Mouse (Mus musculus): ENCODE measurements around the gene Mtmr3.

Mtmr3 gene

DNA sequence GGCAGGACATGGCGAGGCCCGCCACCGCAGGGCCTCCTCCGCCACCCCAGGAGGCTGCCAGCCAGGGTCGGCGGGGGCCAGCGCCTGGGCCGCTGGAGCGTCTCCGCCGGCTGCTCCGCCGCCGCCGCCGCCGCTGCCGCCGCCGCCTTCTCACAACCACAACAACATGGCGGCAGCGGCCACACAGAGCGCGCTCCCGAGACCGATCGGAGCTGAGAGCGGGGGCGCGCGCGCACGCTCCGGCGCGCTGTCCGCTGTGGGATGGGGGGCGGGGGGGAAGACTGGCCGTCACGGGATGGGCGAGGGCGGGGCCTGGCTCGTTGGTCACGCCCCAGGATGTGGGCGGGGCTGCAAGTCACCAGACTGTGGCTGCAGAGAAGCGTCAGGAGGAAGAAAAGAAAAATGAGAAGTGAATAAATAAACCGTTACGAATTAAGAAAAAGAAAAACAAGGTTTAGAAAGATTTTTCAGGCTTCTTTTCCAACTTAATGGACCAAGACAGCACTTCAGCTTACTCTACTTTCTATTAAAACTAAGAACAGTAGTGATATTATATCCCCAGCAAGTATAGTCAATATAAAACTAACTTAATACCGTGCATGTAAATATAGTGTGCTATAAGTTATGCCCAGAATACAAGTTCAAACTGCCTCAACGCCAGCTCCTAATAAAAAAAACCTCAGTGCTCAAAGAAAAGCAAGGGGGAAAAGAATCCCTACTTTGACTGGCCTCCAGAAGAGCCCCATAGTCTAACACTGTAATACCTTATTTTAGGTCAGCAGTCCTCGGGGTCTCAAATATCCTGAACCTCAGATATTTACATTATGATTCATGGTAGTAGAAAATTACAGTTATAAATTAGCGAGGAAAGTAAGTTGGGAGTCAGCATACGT lies at the start of gene Mtmr3:
Gene Mtmr3 (minus strand): TSS at position 256 of the 893 bp plus-strand sequence.
- peak; percentile 91 for DNase-seq

DNA sequence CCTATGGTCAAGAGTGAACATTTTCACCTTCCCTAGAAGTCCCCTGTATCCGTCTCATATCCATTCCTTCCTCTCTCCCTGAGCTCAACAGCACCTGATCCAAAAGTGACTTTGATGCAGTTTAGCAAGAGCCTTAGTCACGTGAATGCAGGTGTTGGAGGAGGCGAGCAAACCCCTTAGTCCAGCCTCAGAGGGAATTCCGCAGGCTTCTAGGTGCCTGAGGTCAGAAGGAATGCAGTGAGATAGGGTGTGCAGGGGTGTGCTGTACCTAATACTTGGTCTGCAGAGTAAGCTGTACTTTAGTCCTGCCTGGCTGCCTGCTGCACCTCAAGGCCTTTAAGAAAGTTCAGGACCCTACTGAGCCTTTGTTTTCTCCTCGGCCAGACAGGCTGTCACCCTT lies 49.1 kb upstream of the Mtmr3 start:
- DNase-seq: no peak

DNA sequence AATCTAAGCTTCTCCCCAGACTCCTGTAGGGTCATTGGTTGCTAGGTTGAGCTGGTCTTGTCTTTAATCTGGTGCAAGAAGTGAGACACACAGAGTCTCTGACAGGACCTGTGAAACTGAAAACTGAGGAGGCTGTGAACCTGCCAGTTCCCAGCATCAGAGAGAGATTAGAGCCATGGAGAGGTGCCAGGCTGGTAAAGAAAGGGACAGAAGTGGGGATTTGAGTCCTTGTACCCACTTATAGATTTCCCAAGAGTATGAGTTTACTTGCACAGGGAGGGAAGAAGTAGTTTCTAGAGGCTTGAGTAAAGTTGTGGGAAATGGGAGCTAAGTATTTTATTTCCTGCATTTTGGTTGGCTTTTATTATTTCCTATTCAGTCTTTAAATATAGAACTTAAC lies 46.5 kb upstream of the Mtmr3 start:
- no peak for DNase-seq

DNA sequence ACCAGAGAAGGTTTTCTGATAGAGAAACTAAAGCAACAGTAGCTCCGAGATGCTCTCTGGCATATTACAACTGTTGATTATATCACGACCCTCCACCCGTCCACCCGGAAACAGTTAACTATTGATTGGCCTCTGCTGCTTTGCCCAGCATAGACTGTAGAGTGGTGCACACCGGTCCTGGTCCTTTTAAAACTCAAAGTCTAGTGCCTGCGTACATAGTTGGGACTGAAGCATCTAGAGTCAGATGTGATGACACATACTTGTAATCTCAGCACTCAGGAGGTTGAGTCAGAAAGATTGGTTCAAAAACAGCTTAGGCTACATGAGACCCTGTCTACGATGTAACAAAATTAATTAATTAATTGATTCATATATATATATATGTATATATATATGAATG lies 43.6 kb upstream of the Mtmr3 start:
- no peak for DNase-seq

DNA sequence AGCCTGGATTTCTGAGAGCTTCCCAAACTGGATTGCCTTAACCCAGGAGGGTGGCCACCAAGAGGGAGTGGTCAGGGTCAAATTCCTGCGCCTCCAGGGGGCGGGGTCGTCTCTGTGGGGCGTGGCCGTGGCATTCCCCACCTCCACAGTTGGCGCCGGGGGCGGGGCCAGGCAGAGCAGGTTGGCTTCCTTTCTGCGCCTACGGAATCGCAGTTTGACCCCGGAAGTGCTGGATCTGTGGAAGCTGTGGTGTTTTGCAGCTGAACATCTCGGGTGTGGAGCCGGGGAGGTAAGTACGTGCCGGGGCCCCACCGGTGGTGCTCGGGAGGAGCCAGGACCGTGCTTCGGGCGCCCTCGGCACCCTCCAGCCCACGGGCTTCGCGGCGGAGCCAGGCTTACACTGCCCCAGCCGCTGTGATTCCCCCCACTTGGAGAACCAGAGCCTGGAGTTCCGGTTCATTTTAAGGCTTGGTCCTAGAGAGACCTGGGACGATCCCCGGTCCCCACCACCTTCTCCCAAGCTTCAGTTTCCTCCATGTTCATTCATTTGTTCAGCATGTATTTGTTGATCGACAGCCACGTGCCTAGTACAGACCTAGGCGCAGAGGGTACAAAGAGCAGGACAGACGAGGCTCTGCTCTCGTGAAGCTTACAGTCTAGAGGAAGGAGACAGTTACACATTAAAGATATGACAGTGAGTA lies 43.0 kb upstream of the Mtmr3 start, which contains the start of gene Ascc2:
Gene Ascc2 (plus strand): TSS at position 214 of the 701 bp plus-strand sequence.
- DNase-seq: peak; percentile 79

DNA sequence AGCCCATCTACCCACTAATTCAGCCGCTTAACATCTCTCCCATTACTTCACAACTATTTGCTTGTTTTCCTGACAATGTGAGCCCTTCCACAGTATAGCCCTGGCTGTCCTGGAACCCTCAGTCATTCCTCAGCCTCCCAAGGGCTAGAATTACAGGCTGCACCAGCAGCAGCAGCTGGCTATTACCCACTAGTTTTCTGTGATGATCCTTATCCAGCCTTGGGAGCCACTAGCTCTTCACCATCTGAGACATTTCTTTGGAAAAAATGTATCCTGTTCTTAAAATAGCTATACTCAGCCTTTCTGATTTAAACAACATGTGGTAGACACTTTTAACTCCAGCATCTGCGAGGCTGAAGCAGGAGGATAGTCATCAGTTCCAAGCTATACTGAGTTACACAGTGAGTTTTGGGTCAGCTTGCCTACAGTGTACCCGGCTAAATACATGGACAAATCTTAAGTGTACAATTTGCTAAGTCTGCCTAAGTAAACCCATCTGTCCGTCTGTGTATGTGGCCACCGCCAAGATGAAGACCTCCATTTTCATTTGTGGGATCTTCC lies 42.2 kb upstream of the Mtmr3 start:
- DNase-seq: no peak

DNA sequence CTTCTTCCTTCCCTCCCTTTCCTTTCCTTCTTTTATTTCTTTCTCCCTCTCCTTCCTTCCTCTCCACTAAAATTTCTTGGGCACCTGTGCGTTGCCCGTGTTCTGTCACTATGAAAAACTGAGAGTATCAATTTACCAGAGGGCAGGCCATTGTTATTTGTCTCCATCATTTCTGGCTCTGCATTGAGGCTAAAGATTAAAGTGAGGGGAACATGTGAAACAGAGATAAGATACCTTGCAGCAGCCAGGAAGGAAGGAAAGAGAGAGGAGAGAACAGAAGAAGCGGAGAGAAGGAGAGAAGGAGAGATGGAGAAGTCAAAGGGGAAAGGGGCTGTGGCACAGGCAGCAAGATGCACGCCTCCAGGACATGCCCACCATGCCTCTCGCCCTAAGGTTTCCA lies 39.7 kb upstream of the Mtmr3 start:
- DNase-seq: no peak

DNA sequence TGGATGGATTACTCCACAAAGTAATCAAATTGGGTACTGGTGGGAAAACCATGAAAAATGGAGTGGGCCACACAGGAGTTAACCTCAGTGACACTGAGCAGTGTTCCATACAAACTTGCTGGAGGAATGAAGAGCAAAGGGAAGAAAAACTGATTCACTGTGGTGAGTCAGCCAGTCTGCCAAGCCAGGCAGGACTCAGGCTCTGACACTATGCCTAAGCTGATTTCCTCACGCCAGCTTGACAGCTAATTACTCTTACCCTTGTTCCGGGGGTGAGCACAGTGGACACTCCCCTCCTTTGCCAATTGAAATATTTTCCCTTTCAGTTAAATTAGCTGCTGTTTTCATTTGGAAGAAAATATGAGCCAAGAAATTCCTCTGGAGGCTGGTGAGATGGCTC lies 38.8 kb upstream of the Mtmr3 start:
- no peak for DNase-seq

DNA sequence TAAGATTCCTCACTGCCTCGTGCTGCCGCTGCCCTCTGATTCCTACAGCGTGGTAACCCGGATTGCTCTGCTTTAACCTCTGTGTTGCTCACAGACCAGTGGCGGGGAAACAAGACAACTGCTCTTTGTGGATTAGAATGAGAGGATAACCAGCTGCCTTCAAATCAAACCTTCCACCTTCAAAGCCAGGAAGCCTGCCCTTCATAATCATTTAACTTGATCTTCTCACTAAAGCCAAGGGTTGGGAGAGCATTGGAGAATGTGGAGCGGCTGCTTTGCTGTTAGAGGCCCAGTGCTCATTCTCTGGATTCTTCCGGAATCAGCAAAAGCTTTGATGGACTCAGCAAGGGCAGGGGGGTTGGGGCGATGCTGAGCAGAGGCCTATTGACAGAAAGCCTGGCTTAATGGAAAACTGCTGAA lies 35.2 kb upstream of the Mtmr3 start:
- DNase-seq: no peak

DNA sequence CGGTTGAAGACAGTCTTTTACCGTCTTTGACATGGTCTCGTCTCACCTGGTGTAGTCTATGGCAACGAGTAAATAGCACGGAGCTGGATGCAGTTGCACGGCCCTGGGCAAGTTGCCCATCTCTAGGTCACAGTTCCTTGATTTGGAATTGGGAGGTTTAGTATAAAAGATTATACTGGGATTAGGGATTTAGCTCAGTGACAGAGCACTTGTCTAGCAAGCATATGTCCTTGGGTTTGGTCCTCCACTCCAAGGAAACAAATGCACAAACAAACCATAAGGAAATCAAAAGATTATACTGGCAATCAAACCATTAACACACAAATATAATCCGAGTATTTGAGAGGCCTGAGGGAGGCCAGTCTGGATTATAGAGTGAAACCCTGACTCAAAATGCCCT lies 33.0 kb upstream of the Mtmr3 start:
- DNase-seq: no peak

DNA sequence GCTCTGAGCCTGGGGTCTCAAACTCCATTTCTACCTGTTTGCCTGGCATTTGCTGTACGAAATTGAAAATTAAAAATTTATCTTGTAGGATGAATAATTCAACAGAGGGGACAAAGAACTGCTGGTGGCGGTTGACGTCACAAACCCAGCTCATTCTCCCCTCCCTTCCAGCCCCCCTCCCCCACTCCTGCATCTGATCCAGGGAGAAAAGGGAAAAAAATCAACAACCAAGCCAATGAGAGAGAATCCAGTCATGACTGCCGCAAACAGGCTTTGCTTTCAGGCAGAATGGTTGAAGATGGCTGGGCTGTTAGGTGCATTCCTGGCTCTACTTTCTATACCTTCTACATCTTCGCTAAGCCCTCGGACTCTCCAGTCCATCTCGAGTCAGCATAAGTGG lies 31.3 kb upstream of the Mtmr3 start:
- DNase-seq: no peak

DNA sequence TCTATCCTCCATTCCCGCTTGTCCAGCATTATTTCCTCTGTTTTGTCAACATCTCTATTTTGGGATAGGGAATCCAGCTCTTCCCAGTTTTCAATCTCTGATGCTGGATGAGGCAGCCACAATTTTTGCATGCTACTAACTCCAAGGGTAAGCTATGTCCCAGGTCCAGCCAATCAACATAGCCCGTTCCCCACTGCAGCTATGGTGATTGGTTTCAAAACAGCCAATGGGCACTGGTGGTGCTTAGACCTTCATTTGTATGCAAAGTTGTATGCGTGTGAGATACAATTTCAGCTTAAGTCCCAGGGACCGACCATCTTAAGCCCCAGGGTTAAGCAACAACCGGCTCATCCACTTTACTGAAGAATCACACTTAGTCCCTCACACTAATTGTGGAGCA lies 28.3 kb upstream of the Mtmr3 start:
- DNase-seq: no peak

DNA sequence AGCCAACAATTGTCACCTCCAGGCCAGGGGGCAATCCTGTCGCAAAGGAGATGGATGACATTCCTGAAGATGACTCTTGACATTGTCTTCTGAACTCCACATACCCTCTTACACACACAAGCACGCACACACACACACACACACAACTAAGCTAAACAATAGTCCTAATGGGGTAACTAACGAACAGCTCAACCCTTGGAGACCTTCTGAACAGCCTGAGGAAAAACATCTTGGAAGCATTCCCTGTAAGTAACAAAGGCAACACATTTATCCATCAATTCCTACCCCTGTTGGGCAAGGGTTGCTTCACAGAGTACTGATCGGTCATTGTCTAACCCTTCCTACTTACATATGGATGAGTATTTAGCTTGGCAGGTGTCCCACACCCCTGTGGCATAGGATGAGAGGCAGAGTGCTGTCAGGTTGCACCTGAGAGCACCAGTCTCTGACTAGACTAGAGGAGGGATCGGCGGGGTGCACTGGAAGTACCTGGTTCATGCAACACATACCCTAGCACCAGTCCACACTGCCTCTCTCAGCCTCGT lies 27.9 kb upstream of the Mtmr3 start:
- no peak for DNase-seq

DNA sequence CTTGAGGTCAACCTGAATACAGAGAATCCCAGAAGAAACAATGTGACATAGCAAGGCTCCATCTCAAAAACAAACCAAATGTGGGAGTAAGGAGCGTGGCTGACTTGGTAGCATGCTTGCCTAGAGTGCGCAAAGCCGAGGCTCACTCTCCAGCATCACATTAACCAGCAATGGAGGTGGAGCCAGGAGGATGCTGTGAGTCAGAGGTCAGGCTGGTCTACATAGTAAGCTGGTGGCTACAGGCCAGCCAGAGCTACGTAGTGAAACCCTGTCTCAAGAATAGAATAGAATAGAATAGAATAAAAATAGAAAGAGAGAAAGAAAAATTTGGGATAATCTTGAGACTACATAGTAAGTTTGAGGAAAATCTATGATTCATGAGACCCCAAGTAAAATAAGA lies 27.2 kb upstream of the Mtmr3 start:
- no peak for DNase-seq

DNA sequence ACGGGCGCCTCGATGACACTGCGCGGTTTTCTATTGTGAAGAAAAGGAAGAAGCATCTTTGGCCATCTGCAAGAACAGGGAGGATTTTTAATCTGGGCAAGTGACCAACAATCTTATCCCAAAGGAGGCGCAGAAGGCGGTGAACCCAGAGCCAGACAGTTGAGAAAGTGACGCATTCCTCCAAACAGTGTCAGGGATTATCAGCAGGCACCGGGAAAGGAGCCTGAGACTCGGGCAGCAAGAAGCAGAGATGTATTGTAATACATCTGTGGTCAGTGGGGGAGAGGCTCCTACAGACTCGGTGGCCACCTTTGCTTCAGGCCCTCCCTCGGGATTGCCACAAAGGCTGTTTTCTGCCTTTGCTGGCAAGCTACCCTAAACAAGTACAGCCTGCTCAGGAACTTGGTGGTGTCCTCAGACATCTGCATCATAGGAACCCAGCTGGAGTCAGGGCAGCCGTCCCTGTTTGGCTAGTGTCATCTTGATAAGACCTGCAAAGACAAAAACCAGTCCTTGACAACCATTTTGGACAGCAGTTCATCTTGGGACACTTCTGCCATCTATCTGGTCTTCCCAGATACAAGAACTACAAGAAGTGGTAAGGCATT lies 25.9 kb upstream of the Mtmr3 start:
- DNase-seq: no peak

DNA sequence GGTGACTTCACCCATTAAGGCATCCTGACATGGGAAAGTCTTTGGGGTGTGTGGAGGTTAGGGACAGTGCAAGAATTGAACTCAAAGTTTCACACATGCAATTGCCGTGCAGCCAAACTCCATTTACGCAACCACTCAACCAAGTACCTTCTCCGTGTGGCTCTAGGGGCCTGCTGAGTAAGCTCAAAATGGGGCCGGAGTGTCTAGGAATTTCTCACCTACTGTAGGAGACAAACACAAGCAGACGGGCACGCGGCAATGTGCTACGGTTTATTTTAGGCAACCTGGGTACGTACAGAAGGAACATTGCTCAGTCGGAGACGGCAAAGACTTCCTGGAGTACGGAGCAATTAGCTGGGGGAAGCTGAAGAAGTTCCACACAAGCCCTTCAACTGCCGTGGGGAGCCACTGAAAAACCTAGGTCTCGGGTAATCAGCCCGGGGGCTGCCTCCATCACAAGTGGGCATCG lies 25.4 kb upstream of the Mtmr3 start, which contains the start of gene Gm11032:
Gene Gm11032 (plus strand): TSS at position 51 of the 469 bp plus-strand sequence.
- no peak for DNase-seq

DNA sequence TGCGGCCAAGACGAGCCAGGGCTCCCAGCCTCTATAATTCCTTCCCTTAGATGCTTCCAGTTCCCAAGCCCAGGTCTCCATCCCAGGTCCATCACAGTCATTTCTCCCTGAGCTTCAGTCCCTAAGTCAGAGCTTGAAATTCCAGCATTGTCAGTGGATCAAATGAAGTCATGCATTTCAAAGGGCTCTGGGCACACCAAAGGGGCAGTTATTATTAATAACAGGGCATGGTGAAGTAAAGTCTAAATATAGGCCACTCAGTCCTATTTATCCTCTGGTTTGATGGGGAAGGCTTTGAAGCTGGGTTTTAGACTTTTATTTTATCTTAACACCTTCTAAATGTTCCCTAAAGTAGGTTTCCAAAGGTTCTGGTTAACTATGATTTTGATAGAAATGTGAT lies 17.2 kb upstream of the Mtmr3 start:
- DNase-seq: no peak

DNA sequence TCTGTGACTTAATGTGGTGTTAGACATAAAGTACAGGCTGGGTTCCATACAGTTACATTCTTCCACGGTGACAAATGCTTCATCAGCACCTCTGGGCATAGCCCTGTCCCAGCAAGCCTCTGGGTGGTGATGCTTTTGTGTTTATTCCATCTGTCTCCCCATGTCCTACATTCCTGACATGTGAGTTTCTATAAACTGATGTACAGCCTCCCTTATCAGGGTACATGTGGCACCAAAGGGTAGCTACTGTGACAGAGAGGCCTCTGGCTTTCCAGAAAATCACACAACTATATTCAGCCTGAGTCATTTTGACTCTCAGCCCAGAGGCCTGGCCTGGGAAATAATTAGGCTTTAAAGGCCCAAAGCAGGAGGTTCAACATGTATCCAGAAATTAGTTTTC lies 11.9 kb upstream of the Mtmr3 start:
- DNase-seq: no peak

DNA sequence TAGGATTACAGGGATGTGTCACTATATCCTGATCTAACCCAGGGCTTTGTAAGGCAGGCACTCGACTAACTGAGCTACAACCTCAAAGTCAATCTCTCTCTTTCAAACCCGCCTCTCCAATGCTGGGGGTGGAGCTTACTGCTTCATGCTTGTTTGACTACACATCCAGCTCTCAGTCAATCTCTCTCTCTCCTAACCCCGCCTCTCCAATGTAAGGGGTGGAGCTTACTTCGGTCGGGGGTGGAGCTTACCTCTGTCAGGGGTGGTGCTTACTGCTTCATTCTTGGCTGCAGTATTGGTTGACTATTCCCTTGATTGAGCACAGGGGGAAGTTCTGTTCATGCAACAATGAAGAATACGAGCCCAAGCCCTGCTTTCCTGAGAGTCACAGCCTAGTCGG lies 10.8 kb upstream of the Mtmr3 start:
- no peak for DNase-seq

DNA sequence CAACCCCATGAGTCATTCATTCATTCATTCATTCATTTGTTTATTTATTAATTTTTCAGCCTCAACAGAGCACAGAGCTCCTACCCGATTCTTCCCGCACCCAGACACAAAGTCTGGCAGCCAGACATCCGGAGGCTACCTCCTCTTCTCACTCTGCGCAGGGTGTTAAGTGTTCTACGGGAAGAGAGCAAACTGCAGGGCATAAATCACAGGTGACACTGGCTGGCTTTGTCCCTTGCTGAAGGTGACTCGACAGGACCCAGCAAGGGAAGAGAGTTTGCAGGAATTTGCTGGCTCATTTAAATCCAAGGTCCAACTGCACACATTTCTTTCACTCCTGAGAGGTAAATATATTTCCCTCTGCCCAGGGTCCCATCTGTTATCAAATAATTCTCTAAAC lies 9.8 kb upstream of the Mtmr3 start:
- DNase-seq: no peak

DNA sequence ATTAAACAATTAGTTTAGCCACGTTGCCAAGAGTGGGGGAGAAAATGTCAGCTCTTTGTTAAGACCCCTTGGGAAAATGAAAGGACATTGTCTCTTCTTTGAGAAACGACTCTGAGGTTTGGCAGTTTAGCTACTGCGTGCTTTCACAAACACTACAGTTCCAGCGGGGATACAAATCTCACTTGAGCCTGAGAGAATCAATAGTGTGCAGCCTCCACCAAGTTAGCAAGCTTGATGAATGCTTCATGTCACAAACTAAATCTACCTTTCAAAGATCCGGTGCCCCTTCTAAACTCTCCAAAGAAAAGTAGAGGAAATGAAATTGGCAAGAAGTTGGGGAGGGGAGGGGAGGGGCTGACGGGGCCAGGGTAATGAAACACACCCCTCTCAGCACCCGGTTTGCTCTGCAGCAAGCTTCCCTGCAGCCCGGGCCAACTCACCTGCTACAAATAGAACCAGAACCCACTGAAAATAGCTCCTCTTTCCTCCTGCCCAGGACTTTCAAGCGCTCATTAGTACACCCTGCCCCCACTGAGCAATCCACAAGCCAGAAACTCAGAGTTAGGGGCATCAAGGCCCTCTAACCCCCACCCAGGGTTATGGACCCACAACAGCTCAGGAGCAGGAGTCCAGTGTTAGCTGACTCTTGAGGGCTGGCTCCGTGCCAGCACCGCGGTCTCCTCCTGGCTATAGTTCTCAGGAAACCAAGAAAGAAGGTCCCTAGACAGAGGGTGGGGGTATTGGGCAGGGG lies 8.2 kb upstream of the Mtmr3 start:
- no peak for DNase-seq

DNA sequence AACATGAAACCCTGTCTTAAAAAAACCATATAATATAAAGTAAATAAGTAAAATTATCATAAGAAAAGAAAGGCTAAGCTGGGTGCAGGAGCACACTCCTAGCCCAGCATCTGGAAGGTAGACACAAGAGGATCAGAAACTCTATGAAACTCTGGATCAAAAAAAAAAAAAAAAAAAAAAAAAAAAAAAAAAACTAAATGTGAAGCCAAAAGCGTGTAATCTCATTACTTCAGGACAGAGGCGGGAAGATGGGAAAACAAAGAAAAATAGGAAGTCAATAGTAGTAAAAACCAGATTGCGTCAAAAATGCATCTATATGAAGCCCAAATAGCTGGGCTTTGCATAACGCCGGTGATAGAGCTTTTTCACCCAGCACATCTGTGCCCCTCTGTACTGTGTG lies 7.2 kb upstream of the Mtmr3 start:
- no peak for DNase-seq

Data from cerebellum, adult 8-10 months (tissue).